Mouse (Mus musculus) Muller cell, postnatal 12 days (primary cell): Measurements from ENCODE around the gene Fam20a.

Experiments
- DNase-seq: peaks from one replicate; pipeline ENCODE4 v3.0.0-alpha.2; 2015; ENCODE audit errors: inconsistent ontology term

Gene Fam20a

GRCm38 (mm10) chr11:109653201-109653600 is 68.9 kb downstream of the Fam20a start:
- DNase-seq, result no peak

DNA sequence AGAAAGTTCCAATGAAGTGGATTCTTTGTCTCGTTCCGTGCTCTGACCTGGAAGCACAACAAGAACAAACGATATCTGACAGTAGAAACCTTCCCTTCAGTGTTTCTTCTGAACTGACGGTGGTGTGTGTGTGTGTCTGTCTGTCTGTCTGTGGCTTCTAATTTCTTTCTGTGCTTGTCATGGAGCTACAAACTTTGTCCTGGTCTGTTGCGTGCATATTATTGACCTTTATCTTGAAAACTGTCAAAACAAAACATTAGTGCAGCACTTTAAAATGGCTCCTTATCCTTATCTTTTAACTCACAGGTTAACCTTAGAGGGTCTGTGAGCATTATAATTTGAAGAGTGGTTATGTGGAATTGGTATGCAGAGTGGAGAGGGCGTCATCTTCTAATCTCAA is 69.6 kb downstream of the Fam20a start:
- no peak for DNase-seq

DNA sequence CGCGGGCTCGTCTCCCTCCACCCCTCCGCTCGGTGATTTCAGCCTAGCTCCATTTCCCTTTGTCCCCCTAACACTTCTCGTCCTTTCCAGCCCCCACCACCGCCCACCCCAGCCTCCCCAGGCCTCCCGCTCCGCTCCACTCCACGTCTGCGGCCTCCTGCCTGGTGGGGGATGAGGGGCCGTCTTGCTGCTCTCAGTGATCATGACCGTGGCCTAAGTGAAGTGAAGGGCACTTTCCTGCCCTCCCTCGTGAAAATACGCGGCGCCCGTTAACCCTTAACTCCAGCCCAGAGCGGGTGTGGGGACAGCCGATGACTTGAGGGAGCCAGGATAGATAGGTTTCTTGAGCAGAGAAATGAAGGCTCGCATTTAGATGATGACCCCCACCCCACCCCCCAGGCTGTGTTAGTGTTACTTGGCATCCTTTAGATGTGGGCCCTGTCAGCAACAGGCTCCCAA is 70.5 kb downstream of the Fam20a start:
- DNase-seq, result peak; percentile 43

- peak; percentile 86 for DNase-seq
Observed at GRCm38 (mm10) chr11:109650788-109651565, 71.1 kb downstream of the Fam20a start.

DNA sequence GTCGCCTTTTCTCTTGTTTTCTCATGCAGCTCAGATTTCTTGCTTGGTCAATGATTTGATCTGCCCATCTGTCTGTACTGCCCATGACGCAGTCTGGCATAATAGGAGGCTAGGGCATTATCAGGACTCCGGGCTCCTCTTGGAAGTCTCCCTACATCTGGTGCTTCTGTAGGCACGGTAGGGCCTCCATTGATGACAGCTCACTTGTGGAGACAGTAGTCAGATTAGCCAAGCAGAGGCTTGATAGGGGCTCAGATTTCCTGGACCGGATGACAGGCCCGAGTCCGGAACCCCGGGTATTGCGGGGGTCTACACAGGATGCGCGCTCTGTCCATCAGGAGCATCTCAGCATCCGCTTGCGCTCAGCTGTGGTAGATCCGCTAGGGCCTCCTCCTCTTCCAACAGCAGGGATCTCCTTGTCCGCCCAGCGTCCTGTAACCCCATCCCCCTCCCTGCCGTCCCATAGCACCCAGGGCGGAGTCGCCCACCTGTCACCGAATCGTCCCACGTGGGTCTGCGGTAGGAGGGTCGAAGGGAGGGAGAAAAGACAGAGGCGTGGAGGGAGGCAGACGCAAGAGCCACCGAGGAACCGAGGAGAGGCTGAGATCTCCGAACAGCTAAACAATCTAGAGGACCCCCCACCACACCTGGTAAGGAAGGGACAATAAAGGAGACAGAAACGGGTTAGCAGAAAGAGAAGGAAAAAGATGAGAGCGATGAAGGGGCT is 71.9 kb downstream of the Fam20a start:
- peak; percentile 93 for DNase-seq

GRCm38 (mm10) chr11:109649206-109649605 is 72.9 kb downstream of the Fam20a start, which contains the start of gene Prkar1a:
TSS of gene Prkar1a (plus strand) at chr11:109649405.
- DNase-seq, result no peak

GRCm38 (mm10) chr11:109648510-109648909 is 73.6 kb downstream of the Fam20a start:
- peak; percentile 70 for DNase-seq

DNA sequence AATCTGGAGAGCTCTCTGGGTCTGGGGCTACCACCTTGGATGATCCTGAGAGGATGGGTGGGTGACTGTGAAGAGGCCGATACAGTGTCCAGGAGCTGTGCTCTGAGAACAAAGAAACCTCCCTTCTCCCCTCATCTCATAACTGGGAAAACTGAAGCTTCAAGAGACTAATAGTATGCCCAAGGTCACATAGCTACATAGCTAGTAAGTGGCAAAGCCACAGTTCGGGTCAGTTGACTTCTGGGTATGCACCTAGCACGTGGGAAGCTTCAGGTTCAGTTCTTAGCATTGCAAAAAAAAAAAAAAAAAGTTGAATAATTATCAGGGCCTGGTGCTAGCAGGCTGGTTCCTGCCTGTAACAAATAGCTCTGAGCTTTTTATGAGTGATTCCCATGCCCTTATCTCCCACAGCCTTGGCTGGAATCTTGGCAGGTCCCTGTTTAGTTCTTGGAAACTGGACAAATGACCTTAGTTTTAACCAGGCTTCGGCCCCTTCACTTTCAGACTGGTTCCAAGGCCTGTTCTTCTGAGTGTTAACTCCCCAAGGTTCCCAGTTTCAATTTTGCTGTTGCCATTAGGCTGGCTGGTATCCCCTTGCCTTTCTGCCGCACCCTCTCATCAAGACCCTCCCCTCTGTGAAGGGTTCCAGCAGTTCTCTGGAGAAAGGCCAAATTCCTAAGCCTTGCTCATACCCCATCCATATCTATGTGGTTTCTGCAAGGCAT is 80.4 kb downstream of the Fam20a start:
- DNase-seq, result peak; percentile 65

DNA sequence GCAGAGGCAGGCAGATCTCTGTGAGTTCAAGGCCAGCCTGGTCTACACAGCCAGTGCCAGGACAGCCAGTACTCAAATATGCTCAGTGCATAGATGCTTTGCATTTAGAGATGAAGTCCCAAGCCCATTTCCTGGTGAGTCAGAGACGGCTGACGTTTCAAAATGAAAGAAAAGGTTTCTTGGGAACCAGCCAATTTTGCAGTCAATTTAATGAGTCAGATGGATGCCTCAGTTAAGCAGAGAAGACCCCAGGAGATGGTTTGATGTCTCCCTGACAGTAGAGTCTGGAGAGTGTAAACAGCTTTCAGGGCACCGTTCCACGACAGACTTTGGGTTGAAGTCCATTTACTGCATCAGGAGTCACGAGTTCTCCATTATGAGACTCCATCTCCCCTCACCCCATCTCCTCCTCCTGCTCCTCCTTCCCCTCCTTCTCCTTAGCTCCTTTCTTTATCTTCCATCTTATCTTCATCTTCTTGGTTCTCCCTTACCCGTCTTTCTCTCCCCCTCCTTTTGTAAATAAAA is 86.1 kb downstream of the Fam20a start:
- DNase-seq, result no peak

GRCm38 (mm10) chr11:109634928-109635327 is 87.2 kb downstream of the Fam20a start:
- no peak for DNase-seq

GRCm38 (mm10) chr11:109629021-109629521 is 93.0 kb downstream of the Fam20a start:
- no peak for DNase-seq

- DNase-seq, result no peak
Observed at GRCm38 (mm10) chr11:109628099-109628498, 94.0 kb downstream of the Fam20a start.

- DNase-seq, result no peak
Observed at GRCm38 (mm10) chr11:109627648-109628047, 94.4 kb downstream of the Fam20a start.

- no peak for DNase-seq
Observed at GRCm38 (mm10) chr11:109623238-109623637, 98.8 kb downstream of the Fam20a start.

GRCm38 (mm10) chr11:109622518-109623037 is 99.5 kb downstream of the Fam20a start:
- no peak for DNase-seq

- no peak for DNase-seq
Observed at GRCm38 (mm10) chr11:109621183-109621582, 100.9 kb downstream of the Fam20a start.

DNA sequence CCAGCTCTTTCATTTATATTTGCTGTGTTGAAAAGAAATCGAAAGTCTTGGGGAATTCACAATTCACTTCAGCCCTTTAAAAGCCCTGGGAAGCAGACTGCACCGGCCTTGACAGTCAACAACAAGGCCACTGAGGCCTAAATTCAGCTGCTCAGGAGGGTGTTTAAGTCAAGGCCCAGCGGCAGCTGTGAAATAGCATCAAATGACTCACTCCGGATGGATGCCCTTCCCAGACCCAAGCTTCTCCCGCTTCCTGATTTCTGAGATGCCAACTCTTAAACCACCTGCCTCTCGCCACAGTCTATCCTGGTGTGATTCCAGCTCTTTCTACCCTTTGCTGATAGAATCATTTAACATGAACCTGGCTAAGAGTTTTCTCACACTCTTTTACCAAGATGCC is 101.7 kb downstream of the Fam20a start:
- no peak for DNase-seq
